Mouse (Mus musculus) cerebellum, postnatal 10 days (tissue): Measurements from ENCODE around the gene Fhad1.

Source experiments
- DNase-seq, 2 experiments: peaks; one replicate each; pipeline ENCODE4 v3.0.0; 2021; ENCODE audit warnings: mixed read lengths in 2 of 2

Fhad1 gene

DNA sequence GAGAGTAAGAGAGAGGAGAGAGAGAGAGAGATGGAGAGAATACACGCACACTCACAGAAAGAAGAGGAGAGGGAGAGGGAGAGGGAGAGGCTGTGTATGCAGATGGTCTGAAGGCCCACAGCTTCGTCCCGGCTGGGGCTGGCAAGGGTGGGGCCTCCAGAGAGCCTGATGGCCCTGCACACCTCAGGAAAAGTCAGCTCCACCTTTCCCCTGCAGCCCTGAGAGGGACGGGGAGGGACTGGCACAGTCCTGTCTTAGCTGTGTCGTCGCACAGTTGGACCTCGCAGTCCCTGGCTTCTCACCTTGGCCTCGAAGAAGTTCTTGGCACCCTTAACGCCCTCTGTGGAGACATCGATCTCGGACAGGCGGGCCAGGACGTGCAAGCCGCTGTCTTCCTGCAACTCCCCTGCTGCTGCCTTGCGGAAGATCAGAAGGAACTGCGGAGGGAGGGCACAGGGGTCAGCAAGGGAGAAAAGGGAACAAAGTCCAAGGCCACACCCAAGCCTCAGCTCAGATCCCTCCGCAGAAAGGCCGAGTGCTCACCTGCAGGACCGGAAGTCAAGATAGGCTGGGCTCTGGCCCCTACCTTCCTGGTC lies 154.5 kb downstream of the Fhad1 start:
- peak in 1 of 2 experiments; percentile 43 for DNase-seq

DNA sequence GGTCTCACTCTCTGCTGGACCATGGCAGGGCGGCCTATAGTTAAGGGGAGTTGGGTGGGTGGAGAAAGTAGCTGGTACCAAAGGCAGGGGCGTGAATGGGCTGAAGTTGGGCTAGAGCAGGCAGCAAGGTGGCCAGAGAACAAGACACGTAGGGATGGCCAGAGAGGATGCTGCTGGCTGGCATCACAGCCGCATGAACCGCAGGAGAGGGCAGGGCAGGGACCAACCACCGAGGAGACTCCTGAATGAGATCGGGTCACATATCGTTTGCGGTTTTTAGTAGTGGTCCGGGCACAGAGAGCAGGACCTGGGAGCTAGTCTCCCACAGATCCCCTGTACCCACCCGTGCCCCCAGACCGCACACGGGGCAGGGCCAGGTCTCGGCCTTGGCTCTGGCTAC lies 155.5 kb downstream of the Fhad1 start:
- DNase-seq = no peak

DNA sequence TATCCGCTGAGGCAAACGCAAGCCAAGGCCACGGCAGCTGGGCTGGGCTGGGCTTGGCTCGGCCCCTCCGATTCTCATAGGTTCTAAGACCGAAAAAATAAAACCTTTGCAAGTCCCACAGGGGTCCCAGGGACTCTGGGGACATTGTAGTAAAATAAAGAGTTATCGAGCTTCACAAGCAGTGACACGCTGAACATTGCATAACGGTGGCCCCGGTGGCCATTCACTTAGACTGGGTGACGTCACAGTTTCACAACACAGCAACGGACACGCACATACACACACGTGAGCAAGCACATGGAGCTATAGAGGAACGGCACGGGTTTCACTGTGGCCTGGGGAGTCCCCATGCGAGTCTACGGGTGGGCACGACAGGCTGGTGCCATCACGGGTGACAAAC lies 156.4 kb downstream of the Fhad1 start:
- peak; percentile 63 to 64 for DNase-seq

DNA sequence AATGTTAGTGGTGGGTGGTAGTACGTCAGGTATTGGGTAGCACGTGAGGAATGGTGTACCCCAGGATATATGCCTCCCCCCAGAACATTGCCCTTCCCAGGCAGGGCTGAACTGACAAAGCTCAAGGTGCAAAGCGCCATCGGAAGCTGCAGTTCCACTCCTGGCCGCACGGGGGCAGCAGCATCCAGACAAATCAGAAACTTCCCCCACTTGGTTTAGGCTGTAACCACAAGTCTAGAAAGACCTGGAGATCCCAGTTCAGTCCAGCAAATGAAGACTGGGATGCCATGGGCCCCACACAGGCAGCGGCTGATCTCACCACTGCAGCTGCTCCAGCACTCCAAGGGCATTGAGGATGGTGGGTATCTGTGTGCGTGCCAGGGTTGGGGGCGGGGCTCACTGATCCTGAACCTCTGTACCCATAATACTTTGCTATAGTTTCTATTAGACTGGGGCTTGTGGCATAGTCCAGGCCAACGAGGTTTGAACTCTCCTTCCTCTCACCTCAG lies 157.4 kb downstream of the Fhad1 start:
- peak; percentile 92 to 95 for DNase-seq

DNA sequence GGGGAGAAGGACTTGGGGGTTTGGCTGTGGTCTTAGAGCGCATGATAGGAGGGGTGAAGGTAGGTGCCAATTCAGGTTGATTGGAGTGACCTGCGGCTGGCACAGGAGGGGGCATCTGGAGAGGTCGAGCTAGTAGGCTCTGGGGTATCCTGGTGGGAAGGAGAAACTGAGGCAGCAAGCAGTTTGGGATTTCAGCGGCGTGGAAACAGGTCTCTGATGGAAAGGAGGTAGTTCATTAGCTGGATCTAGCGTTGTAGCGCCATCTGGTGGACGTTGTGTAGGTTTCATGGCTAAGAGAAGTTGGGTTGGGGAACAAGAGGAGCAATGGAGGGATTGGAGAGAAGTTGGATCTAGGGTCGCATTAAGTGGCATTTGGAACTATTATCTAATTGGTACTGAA lies 161.4 kb downstream of the Fhad1 start:
- DNase-seq = peak; percentile 84 to 88

DNA sequence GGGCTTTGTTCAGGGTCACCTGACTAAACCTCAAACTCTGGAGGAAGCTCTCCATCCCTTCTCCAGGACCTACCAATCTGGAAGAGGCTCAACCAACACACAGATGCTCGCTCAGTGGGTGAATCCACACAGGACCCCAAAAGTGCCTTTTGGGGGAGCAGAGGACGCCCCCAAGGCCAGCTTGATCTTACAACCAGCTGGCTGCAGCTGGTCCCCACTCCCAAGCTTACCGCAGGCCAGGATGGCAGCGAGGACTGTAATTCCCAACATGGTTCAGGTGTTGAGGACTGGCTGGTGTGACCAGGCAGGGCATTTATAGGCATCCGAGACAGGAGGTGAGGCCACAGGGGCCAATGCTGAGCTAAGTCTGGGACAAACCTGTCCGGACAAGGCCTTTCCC lies 168.9 kb downstream of the Fhad1 start, which contains the start of gene Ctrc:
Ctrc (minus strand) TSS at position 361 of the 400 bp plus-strand sequence.
- DNase-seq = no peak
